Mouse (Mus musculus) myocyte (in vitro differentiated cells): ENCODE data around the gene Fam117b. TPM values are rescaled to one million over a fixed set of nuclear protein-coding genes. Genes with fewer than 3 reads are reported as not detected.

Source experiments
- H3K27me3 ChIP-seq: one replicate; pipeline ENCODE4 v1.6.1; 2011; ENCODE audit not compliant: control insufficient read depth, insufficient read depth, insufficient read length
- H3K36me3 ChIP-seq: one replicate; pipeline ENCODE4 v1.6.1; 2011; ENCODE audit not compliant: control insufficient read depth, insufficient read depth
- H3K4me2 ChIP-seq: one replicate; pipeline ENCODE4 v1.6.1; 2011; ENCODE audit warnings: low read depth, control low read depth
- H3K4me3 ChIP-seq: one replicate; pipeline ENCODE4 v1.5.1; 2011; ENCODE audit warnings: mild to moderate bottlenecking, control low read depth, moderate library complexity
- H3K79me2 ChIP-seq: one replicate; pipeline ENCODE4 v1.6.1; 2011; ENCODE audit not compliant: control insufficient read depth, insufficient read depth
- H3ac ChIP-seq: one replicate; pipeline ENCODE4 v1.6.1; 2011; ENCODE audit not compliant: control insufficient read depth, insufficient read length
- CEBPB ChIP-seq: IDR thresholded peaks from 2 replicates; pipeline ENCODE4 v1.6.1; 2011; ENCODE audit warnings: mild to moderate bottlenecking, moderate library complexity; ENCODE audit not compliant: poor library complexity, insufficient read depth, severe bottlenecking
- E2F4 ChIP-seq: IDR thresholded peaks from one replicate; pipeline ENCODE4 v1.6.1; 2011; ENCODE audit warnings: mild to moderate bottlenecking, control low read depth, moderate library complexity; ENCODE audit not compliant: insufficient read depth
- MAX ChIP-seq: IDR thresholded peaks from one replicate; pipeline ENCODE4 v1.6.1; 2011; ENCODE audit warnings: low read depth, mild to moderate bottlenecking, control low read depth
- MYOD1 ChIP-seq, 3 experiments: IDR thresholded peaks; one replicate each; pipeline ENCODE4 v1.6.1; 2011; ENCODE audit warnings: control low read depth in 2 of 3, low read depth in 2 of 3, mild to moderate bottlenecking in 2 of 3, moderate library complexity in 1 of 3; ENCODE audit not compliant: insufficient read length in 2 of 3, control insufficient read depth in 1 of 3
- MYOG ChIP-seq, 3 experiments: IDR thresholded peaks; one replicate each; pipeline ENCODE4 v1.6.1; 2011; ENCODE audit warnings: control low read depth in 2 of 3, low read depth in 2 of 3, mild to moderate bottlenecking in 2 of 3; ENCODE audit not compliant: insufficient read length in 2 of 3, control insufficient read depth in 1 of 3, insufficient read depth in 1 of 3
- POLR2A ChIP-seq: IDR thresholded peaks from one replicate; pipeline ENCODE4 v1.6.1; 2011; ENCODE audit warnings: low read depth, mild to moderate bottlenecking, control low read depth, moderate library complexity; ENCODE audit not compliant: insufficient read length
- POLR2AphosphoS2 ChIP-seq: IDR thresholded peaks from one replicate; pipeline ENCODE4 v1.6.1; 2011; ENCODE audit warnings: low read depth, control low read depth; ENCODE audit not compliant: insufficient read length
- REST ChIP-seq: IDR thresholded peaks from one replicate; pipeline ENCODE4 v1.6.1; 2011; ENCODE audit warnings: mild to moderate bottlenecking, control low read depth, moderate library complexity; ENCODE audit not compliant: insufficient read depth, insufficient read length
- SRF ChIP-seq: IDR thresholded peaks from one replicate; pipeline ENCODE4 v1.6.1; 2011; ENCODE audit warnings: low read depth; ENCODE audit not compliant: control insufficient read depth, insufficient read length
- TCF12 ChIP-seq: IDR thresholded peaks from one replicate; pipeline ENCODE4 v1.6.1; 2011; ENCODE audit warnings: mild to moderate bottlenecking, control low read depth; ENCODE audit not compliant: poor library complexity, insufficient read depth, severe bottlenecking
- TCF3 ChIP-seq: IDR thresholded peaks from one replicate; pipeline ENCODE4 v1.6.1; 2011; ENCODE audit warnings: low read depth, control low read depth; ENCODE audit not compliant: insufficient read length
- USF1 ChIP-seq: IDR thresholded peaks from one replicate; pipeline ENCODE4 v1.6.1; 2011; ENCODE audit warnings: low read depth, mild to moderate bottlenecking, control low read depth, moderate library complexity
- polyA plus RNA-seq: library from polyadenylated mRNA; unstranded; fragments of >200 nt; fragmentation: generic; extraction: Trizol; gene quantifications from one replicate; pipeline ENCODE4 v1.2.1, GENCODE M21; 2012; ENCODE audit warnings: missing spikeins

Fam117b gene
- polyA plus RNA-seq, 1 experiment: 4.3 TPM

DNA sequence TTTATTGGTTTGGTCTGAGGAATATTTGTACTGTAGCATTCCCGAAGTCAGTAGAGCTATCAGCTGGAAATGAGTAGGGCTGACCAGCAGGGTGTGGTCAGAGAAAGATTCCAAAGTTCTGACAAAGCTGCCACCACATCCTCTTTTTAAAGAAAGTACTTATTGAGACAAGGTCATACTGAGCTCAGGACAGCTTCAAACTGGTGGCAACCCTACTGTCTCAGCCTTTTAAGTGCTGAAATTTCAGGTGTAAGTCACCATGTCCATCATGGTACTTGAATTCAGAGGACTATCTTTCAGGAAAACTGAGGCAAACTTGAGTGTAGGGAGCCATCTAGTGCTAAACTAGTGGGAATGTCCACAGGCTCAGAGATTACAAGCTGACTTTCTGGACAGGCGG, 87.5 kb downstream of the Fam117b start:
- Histone ChIP-seq H3K4me3 (no peak overlapping the region), H3K27me3 (no peaks in the 10 kb centered on the region), H3K36me3 (no peaks in the 10 kb centered on the region), H3K4me2 (peak overlapping the region; percentile 73), H3ac (no peak overlapping the region), H3K79me2 (no peaks in the 10 kb centered on the region)
- no peak for TF ChIP-seq USF1
- TF ChIP-seq MYOG (IDR thresholded peaks at IDR 0.05; ENCODE audit: control insufficient read depth in 1 of 3, insufficient read depth in 1 of 3, insufficient read length in 2 of 3, low read depth in 2 of 3): no peak
- no peak for TF ChIP-seq TCF3
- no peak for TF ChIP-seq TCF12
- TF ChIP-seq CEBPB: no peak
- no peak for TF ChIP-seq MYOD1 (IDR thresholded peaks at IDR 0.05; ENCODE audit: control insufficient read depth in 1 of 3, insufficient read length in 2 of 3, low read depth in 2 of 3)
- TF ChIP-seq POLR2AphosphoS2: no peak
- TF ChIP-seq E2F4: no peak
- no peak for TF ChIP-seq SRF
- no peak for TF ChIP-seq MAX
- no peak for TF ChIP-seq POLR2A
- no peak for TF ChIP-seq REST

DNA sequence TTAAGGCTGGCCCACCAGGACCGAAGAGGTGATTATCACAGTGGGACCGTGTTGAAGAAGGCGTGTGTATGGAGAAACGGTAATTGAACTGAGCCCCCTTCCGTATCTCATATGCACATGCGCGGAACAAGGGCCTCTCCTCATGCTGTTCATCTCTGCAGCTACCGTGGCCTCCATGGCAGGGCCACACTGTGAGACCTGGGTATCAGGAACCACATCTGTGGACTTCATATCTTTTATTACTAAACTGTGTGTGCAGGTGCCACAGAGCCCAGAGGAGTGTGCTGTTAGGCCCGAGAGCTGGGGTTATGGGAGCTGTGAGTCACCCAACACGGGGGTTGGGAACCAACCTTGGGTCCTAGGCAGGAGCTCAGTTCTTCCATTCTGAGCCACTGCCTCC, 94.5 kb downstream of the Fam117b start:
- H3K4me2 ChIP-seq: no peak overlapping the region
- H3ac ChIP-seq: no peak overlapping the region
- TF ChIP-seq USF1: no peak
- no peak for TF ChIP-seq POLR2A
- TF ChIP-seq CEBPB: no peak
- TF ChIP-seq MYOD1 (IDR thresholded peaks at IDR 0.05; ENCODE audit: control insufficient read depth in 1 of 3, insufficient read length in 2 of 3, low read depth in 2 of 3): no peak
- TF ChIP-seq MYOG (IDR thresholded peaks at IDR 0.05; ENCODE audit: control insufficient read depth in 1 of 3, insufficient read depth in 1 of 3, insufficient read length in 2 of 3, low read depth in 2 of 3): no peak
- TF ChIP-seq TCF12: no peak
- TF ChIP-seq TCF3: no peak
- TF ChIP-seq POLR2AphosphoS2: no peak
- no peak for TF ChIP-seq SRF
- no peak for TF ChIP-seq MAX
- TF ChIP-seq REST: no peak
- no peaks in the 10 kb centered on the region for H3K27me3 ChIP-seq
- no peak overlapping the region for H3K4me3 ChIP-seq
- H3K36me3 ChIP-seq: no peaks in the 10 kb centered on the region
- no peaks in the 10 kb centered on the region for H3K79me2 ChIP-seq

DNA sequence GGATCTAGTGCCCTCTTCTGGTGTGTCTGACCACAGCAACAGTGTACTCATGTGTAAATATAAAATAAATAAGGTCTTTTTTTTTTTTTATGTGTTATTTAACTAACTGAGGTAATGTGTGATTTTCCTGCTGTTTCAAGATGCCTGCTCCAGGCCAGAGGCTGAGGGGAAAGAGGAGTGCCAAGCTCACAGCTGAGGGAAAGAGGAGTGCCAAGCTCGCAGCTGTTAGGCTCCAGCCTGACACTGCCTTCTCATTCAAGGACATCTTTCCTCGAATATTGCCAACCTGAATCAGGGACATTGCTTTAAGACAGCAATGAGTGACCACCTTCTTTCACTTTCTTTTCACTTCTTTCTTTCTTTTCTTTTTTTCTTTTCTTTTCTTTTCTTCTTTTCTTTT, 95.9 kb downstream of the Fam117b start:
- no peaks in the 10 kb centered on the region for H3K79me2 ChIP-seq
- TF ChIP-seq MYOG (IDR thresholded peaks at IDR 0.05; ENCODE audit: control insufficient read depth in 1 of 3, insufficient read depth in 1 of 3, insufficient read length in 2 of 3, low read depth in 2 of 3) (peak in 2 of 3 experiments; percentile 64 to 83), MYOD1 (IDR thresholded peaks at IDR 0.05; ENCODE audit: control insufficient read depth in 1 of 3, insufficient read length in 2 of 3, low read depth in 2 of 3) (peak; percentile 15 to 70 (median 47)), MAX (no peak)

DNA sequence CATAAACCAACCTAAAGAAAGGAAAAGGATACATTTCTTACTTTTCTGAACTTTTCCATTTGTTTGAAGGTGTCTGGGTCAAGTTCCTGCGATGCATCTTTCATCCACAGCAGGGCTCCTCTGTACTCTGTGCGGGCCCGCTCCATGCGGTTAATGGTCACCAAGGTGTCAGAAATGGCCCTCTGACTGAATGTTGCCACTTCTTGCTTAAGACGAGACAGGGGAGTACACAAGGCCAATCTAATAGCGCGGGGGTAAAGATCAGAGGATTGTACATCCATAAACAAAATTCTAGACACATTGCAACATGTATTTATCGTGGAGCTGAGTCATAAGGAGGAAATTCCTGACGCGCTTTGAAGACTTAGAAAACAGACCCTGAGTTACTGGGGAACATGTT, 101.0 kb downstream of the Fam117b start:
- Histone ChIP-seq H3ac (no peak overlapping the region), H3K4me3 (no peak overlapping the region), H3K4me2 (no peak overlapping the region), H3K79me2 (no peaks in the 10 kb centered on the region), H3K27me3 (no peaks in the 10 kb centered on the region), H3K36me3 (no peaks in the 10 kb centered on the region)
- no peak for TF ChIP-seq MAX
- no peak for TF ChIP-seq E2F4
- TF ChIP-seq TCF3: no peak
- no peak for TF ChIP-seq POLR2A
- TF ChIP-seq CEBPB: no peak
- no peak for TF ChIP-seq TCF12
- TF ChIP-seq MYOD1 (IDR thresholded peaks at IDR 0.05; ENCODE audit: control insufficient read depth in 1 of 3, insufficient read length in 2 of 3, low read depth in 2 of 3): no peak
- TF ChIP-seq SRF: no peak
- TF ChIP-seq REST: no peak
- TF ChIP-seq POLR2AphosphoS2: no peak

More for the DNA sequence above, 95.9 kb downstream of the Fam117b start:
- Histone ChIP-seq H3K27me3 (no peaks in the 10 kb centered on the region), H3K4me2 (no peak overlapping the region), H3K4me3 (no peak overlapping the region), H3ac (no peak overlapping the region), H3K36me3 (no peaks in the 10 kb centered on the region)

DNA sequence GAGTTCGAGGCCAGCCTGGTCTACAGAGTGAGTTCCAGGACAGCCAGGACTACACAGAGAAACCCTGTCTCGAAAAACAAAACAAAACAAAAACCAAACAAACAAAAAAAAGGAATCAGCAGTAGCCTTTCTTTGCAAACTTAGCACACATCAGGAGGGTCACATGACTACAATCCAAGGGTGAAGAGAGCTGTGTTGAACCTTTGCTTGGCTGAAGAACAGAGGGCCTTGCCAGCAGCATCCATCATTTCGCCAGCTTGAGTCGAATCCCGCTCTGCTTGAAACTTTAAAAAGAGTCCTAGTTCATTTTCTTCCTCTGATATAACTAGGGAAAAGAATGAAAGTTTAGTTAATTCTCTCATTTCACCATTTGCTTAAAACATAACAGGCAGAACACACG, 102.7 kb downstream of the Fam117b start:
- no peak for TF ChIP-seq REST
- TF ChIP-seq POLR2A: no peak
- no peak for TF ChIP-seq SRF
- no peak for TF ChIP-seq POLR2AphosphoS2
- no peak for TF ChIP-seq TCF12
- TF ChIP-seq MYOG (IDR thresholded peaks at IDR 0.05; ENCODE audit: control insufficient read depth in 1 of 3, insufficient read depth in 1 of 3, insufficient read length in 2 of 3, low read depth in 2 of 3): no peak
- no peak for TF ChIP-seq MAX
- H3K4me2 ChIP-seq: no peak overlapping the region
- no peak overlapping the region for H3ac ChIP-seq
- no peak overlapping the region for H3K4me3 ChIP-seq
- H3K79me2 ChIP-seq: no peaks in the 10 kb centered on the region
- no peaks in the 10 kb centered on the region for H3K27me3 ChIP-seq
- H3K36me3 ChIP-seq: no peaks in the 10 kb centered on the region
